Mouse (Mus musculus) stomach, embryonic 15.5 days (tissue): Measurements from ENCODE around the gene Mapk10. TPM values are rescaled to one million over a fixed set of nuclear protein-coding genes. Genes with fewer than 3 reads are reported as not detected.

Source experiments
- ATAC-seq: fragments of 200-750 bp; cut with Nextera tagmentation; 2 replicates; pipeline ENCODE4 v1.8.0; 2017; ENCODE audit warnings: low read depth, moderate number of reproducible peaks, moderate TSS enrichment; ENCODE audit not compliant: insufficient read depth, low FRiP score
- H3K27ac ChIP-seq: fragments of 300-500 bp; sonication (generic); 2 replicates; pipeline ENCODE4 v1.5.1; 2015; ENCODE audit warnings: mild to moderate bottlenecking, inconsistent platforms
- H3K27me3 ChIP-seq: fragments of 300-500 bp; sonication (generic); replicated peaks from 2 replicates; pipeline ENCODE4 v1.6.1; 2015; ENCODE audit warnings: inconsistent platforms
- H3K36me3 ChIP-seq: fragments of 300-500 bp; sonication (generic); 2 replicates; pipeline ENCODE4 v1.6.1; 2015; ENCODE audit warnings: inconsistent platforms
- H3K4me1 ChIP-seq: fragments of 300-500 bp; sonication (generic); 2 replicates; pipeline ENCODE4 v1.6.1; 2015; ENCODE audit warnings: inconsistent platforms
- H3K4me2 ChIP-seq: fragments of 300-500 bp; sonication (generic); 2 replicates; pipeline ENCODE4 v1.6.1; 2015; ENCODE audit warnings: mild to moderate bottlenecking, inconsistent platforms
- H3K4me3 ChIP-seq: fragments of 300-500 bp; sonication (generic); replicated peaks from 2 replicates; pipeline ENCODE4 v1.5.1; 2015; ENCODE audit warnings: inconsistent platforms
- H3K9ac ChIP-seq: fragments of 300-500 bp; sonication (generic); 2 replicates; pipeline ENCODE4 v1.6.1; 2015; ENCODE audit warnings: inconsistent platforms
- H3K9me3 ChIP-seq: fragments of 300-500 bp; sonication (generic); 2 replicates; pipeline ENCODE4 v1.6.1; 2016; ENCODE audit warnings: inconsistent platforms
- whole genome bisulfite sequencing: fragments of 180-500 bp; shearing (Covaris S2); methylation state at CpG from one replicate; pipeline ENCODE4 v1.1.7; 2015; 5-methylcytosine and 5-hydroxymethylcytosine counted together
- polyA plus RNA-seq: library from polyadenylated mRNA; unstranded; fragments of >200 nt; fragmentation: Nextera tagmentation; extraction: Ambion mirVana; gene quantifications from 2 replicates; pipeline ENCODE4 v1.2.1, GENCODE M21; 2015

Mapk10 gene
- polyA plus RNA-seq, 1 experiment from 2014 or later, result 4.8 TPM

GRCm38 (mm10) chr5:102930161-102930560 is 281.0 kb downstream of the Mapk10 start:
- no peaks in the 10 kb centered on the region for H3K9me3 ChIP-seq
- H3K4me3 ChIP-seq, result no peak overlapping the region
- no peak overlapping the region for H3K27ac ChIP-seq
- H3K9ac ChIP-seq, result no peak overlapping the region
- H3K36me3 ChIP-seq, result no peaks in the 10 kb centered on the region
- ATAC-seq, result no peak
- no peaks in the 10 kb centered on the region for H3K27me3 ChIP-seq
- no peaks in the 10 kb centered on the region for H3K4me1 ChIP-seq
- 45% methylated on average over 6 of the region's 6 CpGs for WGBS
- no peak overlapping the region for H3K4me2 ChIP-seq

- Histone ChIP-seq H3K9me3 (no peaks in the 10 kb centered on the region), H3K4me1 (no peaks in the 10 kb centered on the region), H3K4me2 (no peak overlapping the region), H3K4me3 (no peak overlapping the region), H3K9ac (no peak overlapping the region), H3K27me3 (no peaks in the 10 kb centered on the region), H3K36me3 (no peaks in the 10 kb centered on the region), H3K27ac (no peak overlapping the region)
- 78% methylated on average over 5 of the region's 5 CpGs for WGBS
- no peak for ATAC-seq
These were observed 284.3 kb downstream of the Mapk10 start for GRCm38 (mm10) chr5:102926786-102927185.

DNA sequence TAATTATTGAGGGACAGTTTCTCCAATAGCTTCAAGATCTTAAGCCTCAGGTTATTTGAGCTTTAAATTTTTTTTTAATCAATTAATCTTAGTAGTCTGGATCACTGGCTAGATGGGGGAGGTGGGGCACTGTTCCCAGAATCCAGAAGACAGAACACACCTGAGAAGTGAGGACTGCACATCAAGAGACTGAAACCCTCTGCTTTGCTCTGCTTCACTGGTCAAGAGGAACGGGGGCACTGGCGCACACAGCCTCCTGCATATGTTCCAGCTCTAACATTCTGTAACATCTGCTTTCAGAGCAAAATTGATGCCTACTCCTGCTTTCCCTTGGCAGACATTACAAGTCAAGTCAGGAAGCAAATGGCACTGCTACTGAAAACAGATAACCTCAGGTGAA is 290.9 kb downstream of the Mapk10 start:
- H3K4me1 ChIP-seq, result no peaks in the 10 kb centered on the region
- no peak overlapping the region for H3K4me3 ChIP-seq
- no peak for ATAC-seq
- no peak overlapping the region for H3K27ac ChIP-seq
- H3K9ac ChIP-seq, result no peak overlapping the region
- WGBS, result 74% methylated on average over 2 of the region's 2 CpGs
- H3K9me3 ChIP-seq, result no peaks in the 10 kb centered on the region
- H3K36me3 ChIP-seq, result no peaks in the 10 kb centered on the region
- no peaks in the 10 kb centered on the region for H3K27me3 ChIP-seq
- no peak overlapping the region for H3K4me2 ChIP-seq

GRCm38 (mm10) chr5:102905441-102906211 is 305.5 kb downstream of the Mapk10 start:
- no peak overlapping the region for H3K27ac ChIP-seq
- 44% methylated on average over 13 of the region's 13 CpGs for WGBS
- no peaks in the 10 kb centered on the region for H3K9me3 ChIP-seq
- no peaks in the 10 kb centered on the region for H3K4me1 ChIP-seq
- no peak overlapping the region for H3K9ac ChIP-seq
- no peaks in the 10 kb centered on the region for H3K27me3 ChIP-seq
- H3K4me3 ChIP-seq, result no peak overlapping the region
- H3K4me2 ChIP-seq, result no peak overlapping the region
- ATAC-seq, result no peak
- no peaks in the 10 kb centered on the region for H3K36me3 ChIP-seq

DNA sequence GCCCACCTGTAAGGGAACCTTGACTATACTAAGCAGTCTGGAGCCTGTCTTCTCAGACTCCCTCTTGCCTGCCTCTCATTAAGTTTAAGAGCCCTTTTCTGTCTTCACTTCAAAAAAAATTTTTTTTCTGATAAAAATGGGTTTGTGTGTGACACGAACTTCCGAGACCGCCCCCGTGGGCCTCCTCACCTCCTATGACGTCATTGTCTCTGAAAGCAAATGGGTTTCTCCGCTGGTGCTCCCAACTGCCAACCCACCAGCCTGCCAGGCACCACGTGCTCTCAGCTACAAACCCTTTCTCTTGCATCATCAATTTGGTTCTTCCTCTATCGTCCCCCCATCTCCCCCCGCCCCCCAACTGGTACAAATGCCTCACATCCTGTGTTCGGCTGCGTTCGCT is 307.1 kb downstream of the Mapk10 start:
- no peak for ATAC-seq
- H3K4me2 ChIP-seq, result no peak overlapping the region

DNA sequence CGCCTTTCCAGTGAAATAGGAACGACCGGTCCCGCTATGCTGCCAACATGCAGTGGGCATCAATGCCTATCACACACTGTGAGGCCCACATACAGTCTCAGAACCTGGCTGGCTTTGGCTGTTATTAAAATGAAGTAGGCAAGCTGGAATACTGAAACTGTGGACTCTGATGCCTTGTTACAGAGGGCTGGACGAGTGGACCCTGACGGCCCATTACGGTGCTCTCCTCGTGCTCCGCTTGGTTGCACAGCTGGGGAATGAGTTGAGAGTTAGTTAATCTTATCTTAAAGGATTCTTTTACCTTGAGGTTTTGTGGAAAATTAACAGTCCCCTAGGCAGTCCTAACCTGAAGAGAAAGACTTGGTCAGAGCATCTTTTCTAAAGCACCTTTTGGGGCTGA is 307.6 kb downstream of the Mapk10 start:
- H3K9me3 ChIP-seq, result no peaks in the 10 kb centered on the region
- no peak overlapping the region for H3K27ac ChIP-seq
- 86% methylated on average over 9 of the region's 9 CpGs for WGBS
- ATAC-seq, result no peak
- no peaks in the 10 kb centered on the region for H3K27me3 ChIP-seq
- H3K9ac ChIP-seq, result no peak overlapping the region
- H3K4me1 ChIP-seq, result no peaks in the 10 kb centered on the region
- no peaks in the 10 kb centered on the region for H3K36me3 ChIP-seq
- H3K4me3 ChIP-seq, result no peak overlapping the region
- no peak overlapping the region for H3K4me2 ChIP-seq

More for the DNA sequence above, 307.1 kb downstream of the Mapk10 start:
- no peaks in the 10 kb centered on the region for H3K27me3 ChIP-seq
- H3K27ac ChIP-seq, result no peak overlapping the region
- H3K4me1 ChIP-seq, result no peaks in the 10 kb centered on the region
- H3K9ac ChIP-seq, result no peak overlapping the region
- H3K4me3 ChIP-seq, result no peak overlapping the region
- H3K9me3 ChIP-seq, result no peaks in the 10 kb centered on the region
- H3K36me3 ChIP-seq, result no peaks in the 10 kb centered on the region
- WGBS, result 81% methylated on average over 12 of the region's 12 CpGs

GRCm38 (mm10) chr5:102901176-102901575 is 310.0 kb downstream of the Mapk10 start:
- Histone ChIP-seq H3K9ac (no peak overlapping the region), H3K9me3 (no peaks in the 10 kb centered on the region)

DNA sequence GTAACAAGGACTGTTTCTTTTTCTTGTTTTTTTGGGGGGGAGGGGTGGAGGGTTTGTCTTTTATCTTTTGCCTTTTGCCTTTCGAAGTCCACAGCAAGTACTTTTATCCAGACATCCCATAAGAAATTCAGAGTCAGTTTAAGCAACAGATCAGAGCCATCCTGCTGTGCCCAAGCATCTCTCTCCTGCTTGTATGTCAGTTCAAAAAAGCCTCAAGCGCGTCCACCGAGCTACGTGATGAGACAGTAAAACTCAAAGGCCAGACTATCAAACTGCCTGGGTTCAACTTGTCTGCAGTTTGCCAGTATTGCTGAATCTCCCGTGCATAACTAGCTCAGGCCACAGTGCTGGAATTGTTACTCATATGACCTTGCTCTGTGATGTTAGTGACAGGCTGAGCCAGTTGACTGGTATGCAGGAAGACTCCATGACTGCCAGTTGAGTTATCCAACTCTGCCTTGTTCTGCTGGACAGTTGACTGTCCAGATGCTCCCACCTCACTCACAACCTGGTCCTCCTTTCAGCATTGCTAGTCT is 311.4 kb downstream of the Mapk10 start:
- Histone ChIP-seq H3K9me3 (no peaks in the 10 kb centered on the region), H3K9ac (no peak overlapping the region), H3K4me3 (no peak overlapping the region), H3K27me3 (no peaks in the 10 kb centered on the region), H3K4me1 (no peaks in the 10 kb centered on the region), H3K36me3 (no peaks in the 10 kb centered on the region), H3K4me2 (no peak overlapping the region), H3K27ac (no peak overlapping the region)
- 77% methylated on average over 6 of the region's 6 CpGs for WGBS
- ATAC-seq, result no peak

More at GRCm38 (mm10) chr5:102901176-102901575, 310.0 kb downstream of the Mapk10 start:
- H3K4me3 ChIP-seq, result no peak overlapping the region
- ATAC-seq, result no peak
- H3K36me3 ChIP-seq, result no peaks in the 10 kb centered on the region
- no peaks in the 10 kb centered on the region for H3K27me3 ChIP-seq
- no peak overlapping the region for H3K4me2 ChIP-seq
- H3K4me1 ChIP-seq, result no peaks in the 10 kb centered on the region
- 82% methylated on average over 5 of the region's 5 CpGs for WGBS
- H3K27ac ChIP-seq, result no peak overlapping the region

DNA sequence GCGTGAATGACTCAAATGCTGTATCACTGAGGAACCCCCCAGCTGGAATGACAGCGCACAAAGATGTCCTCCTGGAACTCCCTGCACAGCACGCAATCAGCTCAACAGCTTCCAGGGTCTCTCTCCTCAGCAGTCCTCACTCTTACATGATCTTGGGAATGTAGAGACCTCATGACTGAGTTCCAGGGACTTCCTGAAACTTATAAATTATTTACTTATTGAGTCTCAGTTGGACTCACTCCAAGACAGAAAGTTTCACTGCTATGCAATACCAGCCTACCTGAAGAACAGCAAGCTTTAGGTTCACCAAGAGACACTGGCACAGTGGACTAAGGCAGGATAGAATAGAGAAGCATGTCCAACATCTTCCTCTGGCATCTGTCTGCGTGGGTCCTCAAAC is 312.8 kb downstream of the Mapk10 start:
- no peak overlapping the region for H3K9ac ChIP-seq
- H3K36me3 ChIP-seq, result no peaks in the 10 kb centered on the region
- no peaks in the 10 kb centered on the region for H3K27me3 ChIP-seq
- no peak for ATAC-seq
- H3K4me2 ChIP-seq, result no peak overlapping the region
- H3K27ac ChIP-seq, result no peak overlapping the region
- 92% methylated on average over 4 of the region's 4 CpGs for WGBS
- no peaks in the 10 kb centered on the region for H3K4me1 ChIP-seq
- H3K4me3 ChIP-seq, result no peak overlapping the region
- H3K9me3 ChIP-seq, result no peaks in the 10 kb centered on the region

GRCm38 (mm10) chr5:102892226-102892625 is 318.9 kb downstream of the Mapk10 start:
- no peaks in the 10 kb centered on the region for H3K9me3 ChIP-seq
- 96% methylated on average over 11 of the region's 11 CpGs for WGBS
- no peaks in the 10 kb centered on the region for H3K4me1 ChIP-seq
- 0 out of 2 replicates have a peak, but pooled peaks cover 4% of the 10 kb centered on the region for H3K36me3 ChIP-seq
- no peaks in the 10 kb centered on the region for H3K27me3 ChIP-seq
- H3K27ac ChIP-seq, result no peak overlapping the region
- H3K9ac ChIP-seq, result no peak overlapping the region
- no peak overlapping the region for H3K4me2 ChIP-seq
- ATAC-seq, result no peak
- no peak overlapping the region for H3K4me3 ChIP-seq

DNA sequence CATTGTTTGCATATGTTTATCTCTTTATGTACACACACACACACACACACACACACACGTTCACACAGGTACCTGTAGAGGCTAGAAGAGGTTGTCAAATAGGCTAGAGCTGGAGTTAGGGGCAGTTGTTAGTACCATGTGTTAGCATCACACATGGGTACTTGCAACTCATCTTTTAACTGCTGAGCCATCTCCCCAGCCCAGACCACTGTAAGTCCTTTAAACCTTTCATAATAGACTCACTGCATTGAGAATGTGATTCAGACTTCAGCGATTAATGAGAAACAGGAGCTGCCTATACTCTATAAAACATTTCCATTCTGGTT is 322.0 kb downstream of the Mapk10 start:
- no peak overlapping the region for H3K9ac ChIP-seq
- 71% methylated on average over 2 of the region's 2 CpGs for WGBS
- ATAC-seq, result no peak

GRCm38 (mm10) chr5:102888482-102889162 is 322.5 kb downstream of the Mapk10 start:
- H3K27ac ChIP-seq, result no peak overlapping the region
- no peak overlapping the region for H3K4me2 ChIP-seq
- no peaks in the 10 kb centered on the region for H3K9me3 ChIP-seq
- H3K4me3 ChIP-seq, result no peak overlapping the region
- no peaks in the 10 kb centered on the region for H3K27me3 ChIP-seq
- H3K36me3 ChIP-seq, result 0 out of 2 replicates have a peak, but pooled peaks cover 4% of the 10 kb centered on the region
- no peak for ATAC-seq
- no peak overlapping the region for H3K9ac ChIP-seq
- H3K4me1 ChIP-seq, result no peaks in the 10 kb centered on the region
- 77% methylated on average over 14 of the region's 14 CpGs for whole genome bisulfite sequencing

More for the DNA sequence above, 322.0 kb downstream of the Mapk10 start:
- Histone ChIP-seq H3K4me3 (no peak overlapping the region), H3K9me3 (no peaks in the 10 kb centered on the region), H3K36me3 (0 out of 2 replicates have a peak, but pooled peaks cover 4% of the 10 kb centered on the region), H3K4me1 (no peaks in the 10 kb centered on the region), H3K27me3 (no peaks in the 10 kb centered on the region), H3K27ac (no peak overlapping the region), H3K4me2 (no peak overlapping the region)
